In genomic region chr7:128408265-128408664, GRCm38 (mm10) we compare ENCODE assay signal across 13 mouse cellular contexts. TPM values are rescaled to one million over a fixed set of nuclear protein-coding genes. Genes with fewer than 3 reads are reported as not detected.
DNase-seq lines count a peak whose midpoint lies in the region; ATAC-seq and TF ChIP-seq lines count a peak whose summit lies in the region.
"Had no signal": no experiment of that assay in that cellular context is flagged by ENCODE, and none has a peak within 500 bp of the region (broad histone marks: within the 10 kb centered on the region; RNA-seq: fewer than 3 reads in every experiment).

No protein-coding gene starts in this region.

- no peak for ATAC-seq in CD4-positive, CD25-positive, alpha-beta regulatory T cell, adult 4 months
- no peak for ATAC-seq in liver, embryonic 12.5 days

- no peaks in the 10 kb centered on the region for H3K36me3 ChIP-seq in liver, adult 2 months (ENCODE audit: control insufficient read depth, insufficient read depth, low read length)
- peaks cover 26% of the 10 kb centered on the region for H3K36me3 ChIP-seq in liver, embryonic 12.5 days
- H3K36me3 ChIP-seq: neural tube, embryonic 12.5 days had no signal

- no peak overlapping the region for H3K4me3 ChIP-seq in liver, adult 2 months (ENCODE audit: insufficient read depth, low read depth, low read length)
- no peak overlapping the region for H3K4me3 ChIP-seq in liver, embryonic 12.5 days
- no peak overlapping the region for H3K4me3 ChIP-seq in bone marrow, adult 2 months (replicated peaks; ENCODE audit: control insufficient read depth, low read depth, low read length)
- H3K4me3 ChIP-seq: neural tube, embryonic 12.5 days had no signal

- peak; percentile 59 for DNase-seq in CD4-positive, CD25-positive, alpha-beta regulatory T cell, adult 2 months (ENCODE audit: low read depth, low spot score)
- DNase-seq in liver, adult 2 months (ENCODE audit: extremely low read depth, low read depth, low spot score), result no peak
- DNase-seq in A20 (ENCODE audit: low read depth, low spot score), result peak; percentile 41
- DNase-seq in frontal cortex, adult 2 months (ENCODE audit: extremely low spot score in 1 of 2, low spot score in 1 of 2), result no peak
- no peak for DNase-seq in adrenal gland, adult (ENCODE audit: inconsistent age in 2 of 2, low spot score in 1 of 2)
- DNase-seq: adrenal gland, adult 8-10 months; cerebellum, adult 11-12 months; embryo, embryonic 11 days; gastrocnemius, postnatal 14 days had no signal

- H3K27me3 ChIP-seq in liver, adult 2 months (ENCODE audit: control insufficient read depth, insufficient read depth, low read length), result no peaks in the 10 kb centered on the region
- H3K27me3 ChIP-seq in liver, embryonic 12.5 days (replicated peaks), result no peaks in the 10 kb centered on the region
- H3K27me3 ChIP-seq: neural tube, embryonic 12.5 days had no signal

- WGBS in liver, adult 2 months, result 97% methylated on average over 5 of the region's 5 CpGs
- WGBS in liver, embryonic 12.5 days (ENCODE audit: insufficient replicate concordance), result 86% methylated on average over 5 of the region's 5 CpGs
- WGBS in bone marrow, adult 2 months, result 92% methylated on average over 5 of the region's 5 CpGs

- no peak overlapping the region for H3K4me2 ChIP-seq in liver, embryonic 12.5 days
- H3K4me2 ChIP-seq: neural tube, embryonic 12.5 days had no signal

- H3K27ac ChIP-seq in liver, adult 2 months (replicated peaks; ENCODE audit: insufficient read depth, low read depth, low read length), result no peak overlapping the region
- H3K27ac ChIP-seq in liver, embryonic 12.5 days, result no peak overlapping the region
- no peak overlapping the region for H3K27ac ChIP-seq in bone marrow, adult 2 months (ENCODE audit: control insufficient read depth, insufficient read depth, low read depth, low read length, poor library complexity)
- H3K27ac ChIP-seq: neural tube, embryonic 12.5 days had no signal

- peak; percentile 40; the same call in 1 of the 2 replicates for TF ChIP-seq CTCF in liver, adult 2 months (IDR thresholded peaks at IDR 0.05; ENCODE audit: low read depth, low read length)
- peak; percentile 39; the same call in 1 of the 2 replicates for TF ChIP-seq CTCF in bone marrow, adult 2 months (IDR thresholded peaks at IDR 0.05; ENCODE audit: control insufficient read depth, insufficient read depth, low read length)

- H3K79me2 ChIP-seq in liver, adult 2 months (ENCODE audit: control insufficient read depth, insufficient read depth, low read length), result no peaks in the 10 kb centered on the region

- H3K9ac ChIP-seq in liver, adult 2 months (ENCODE audit: low read depth, low read length), result no peak overlapping the region
- no peak overlapping the region for H3K9ac ChIP-seq in liver, embryonic 12.5 days
- H3K9ac ChIP-seq: neural tube, embryonic 12.5 days had no signal

- no peak for TF ChIP-seq POLR2A in liver, adult 2 months (IDR thresholded peaks at IDR 0.05; ENCODE audit: extremely low read depth, insufficient read depth, low read length)
- no peak for TF ChIP-seq POLR2A in bone marrow, adult 2 months (IDR thresholded peaks at IDR 0.05; ENCODE audit: borderline replicate concordance, control insufficient read depth, low read depth, low read length)

- H3K4me1 ChIP-seq in liver, adult 2 months (ENCODE audit: control insufficient read depth, insufficient read depth, low read length), result no peaks in the 10 kb centered on the region
- H3K4me1 ChIP-seq in liver, embryonic 12.5 days, result peaks cover 66% of the 10 kb centered on the region
- peaks cover 2% of the 10 kb centered on the region; the same call in 1 of the 2 replicates for H3K4me1 ChIP-seq in bone marrow, adult 2 months (ENCODE audit: control insufficient read depth, insufficient read depth, low read length)
- H3K4me1 ChIP-seq: neural tube, embryonic 12.5 days had no signal

- H3K9me3 ChIP-seq in liver, embryonic 12.5 days (replicated peaks), result no peaks in the 10 kb centered on the region
- H3K9me3 ChIP-seq: neural tube, embryonic 12.5 days had no signal

RNA-seq across cellular contexts. Expression of gene Rgs10, which starts 10.3 kb away (rescaled TPM):
- polyA plus RNA-seq in CD4-positive, CD25-positive, alpha-beta regulatory T cell, adult 4 months (2017; shearing (Covaris generic)), result 100 to 1,000 TPM; 541 to 576 TPM
- total RNA-seq in liver, adult 2 months (2014; rRNA removed), result 2.6 and 3.4 TPM in 2 replicates
- 0.81 and 1.5 TPM in 2 replicates for polyA plus RNA-seq in liver, adult 2 months (2012; rRNA removed)
- polyA plus RNA-seq in liver, embryonic 12.5 days (2016; fragmentation: Nextera tagmentation; extraction: Ambion mirVana), result 57.7 and 58.1 TPM in 2 replicates
- polyA plus RNA-seq in bone marrow, adult 2 months (2011; ENCODE audit: insufficient read depth, insufficient read length, low replicate concordance, missing spikeins), result 89.2 and 118 TPM in 2 replicates
- 64.0 and 67.7 TPM in 2 replicates for polyA plus RNA-seq in frontal cortex, adult 2 months (2012; rRNA removed)

RNA-seq across cellular contexts. Expression of gene Tial1, which starts 53.3 kb away (rescaled TPM):
- polyA plus RNA-seq in CD4-positive, CD25-positive, alpha-beta regulatory T cell, adult 4 months (2017; shearing (Covaris generic)), result 10 to 100 TPM; 27.3 to 56.2 TPM
- total RNA-seq in liver, adult 2 months (2014; rRNA removed), result 31.7 and 32.1 TPM in 2 replicates
- polyA plus RNA-seq in liver, adult 2 months (2012; rRNA removed), result 14.2 and 18.7 TPM in 2 replicates
- polyA plus RNA-seq in liver, embryonic 12.5 days (2016; fragmentation: Nextera tagmentation; extraction: Ambion mirVana), result 17.9 and 18.2 TPM in 2 replicates
- polyA plus RNA-seq in bone marrow, adult 2 months (2011; ENCODE audit: insufficient read depth, insufficient read length, low replicate concordance, missing spikeins), result 97.6 and 180 TPM in 2 replicates
- polyA plus RNA-seq in frontal cortex, adult 2 months (2012; rRNA removed), result 137 and 147 TPM in 2 replicates

Comparison
In these comparisons a context has a peak if more than half of its experiments do, and no peak if none do; other contexts are left out.
1. RNA of gene Rgs10, which starts 10.3 kb away (polyA plus RNA-seq): 541 to 576 TPM in CD4-positive, CD25-positive, alpha-beta regulatory T cell, adult 4 months, 89.2 to 118 TPM in bone marrow, adult 2 months, 64.0 to 67.7 TPM in frontal cortex, adult 2 months and 57.7 to 58.1 TPM in liver, embryonic 12.5 days; 0.81 to 1.5 TPM in liver, adult 2 months; every median in the first group is over 10 times any median in the second.
2. DNase-seq: peak in CD4-positive, CD25-positive, alpha-beta regulatory T cell, adult 2 months (single experiment) and A20 (single experiment); none in liver, adult 2 months (single experiment), frontal cortex, adult 2 months (0 of 2) and adrenal gland, adult (0 of 2).